Mouse (Mus musculus): Measurements from ENCODE around the gene Crybb1. TPM values are rescaled to one million over a fixed set of nuclear protein-coding genes. Genes with fewer than 3 reads are reported as not detected.

Crybb1 gene
- total RNA-seq, 1 experiment from 2014 or later, result not detected

Other genes starting within 250 kb of the Crybb1 start
- gene Cryba4, start 3.3 kb upstream of the Crybb1 start, total RNA-seq (2017), result 1.8 to 2.1 TPM in 2 of 3 replicates, not detected in the other
- 60.8 to 104 TPM (median 99.4 TPM) in 3 replicates for gene Tpst2, start 20.9 kb downstream of the Crybb1 start, total RNA-seq (2017)
- gene Tfip11, start 70.5 kb downstream of the Crybb1 start, total RNA-seq (2017), result 30.1 to 62.0 TPM (median 39.9 TPM) in 3 replicates
- gene Srrd, start 87.2 kb downstream of the Crybb1 start, total RNA-seq (2017), result 11.1 to 14.9 TPM (median 12.8 TPM) in 3 replicates
- 9.6 to 16.9 TPM (median 14.4 TPM) in 3 replicates for gene Hps4, start 87.3 kb downstream of the Crybb1 start, total RNA-seq (2017)
- 0.43 to 0.58 TPM in 2 of 3 replicates, not detected in the other for gene Gm6583, start 100.2 kb downstream of the Crybb1 start, total RNA-seq (2017)
- gene Asphd2, start 139.1 kb downstream of the Crybb1 start, total RNA-seq (2017), result not detected in 3 replicates
- gene Gm6588, start 193.6 kb downstream of the Crybb1 start, total RNA-seq (2017), result not detected in 3 replicates

All from monocyte, adult 5-6 weeks (primary cell).